Mouse (Mus musculus): ENCODE measurements at regions not wholly inside any gene's neighbourhood (a gene's known extent, or its start where the extent isn't known, plus 50 kb on each side); places are given as distances from the start of the nearest gene placed in this dataset.

GRCm38 (mm10) chr13:71350787-71351186 lies 509.2 kb upstream of the Adamts16 start:
- CTCF ChIA-PET: interaction anchor here (0.8 to 1.4 kb wide), 3 partner anchors 9 to 21 kb away, joined by 3 to 4 read pairs (median 3); no protein-coding TSS in a partner anchor
- H3K27me3 ChIP-seq: no peaks in the 10 kb centered on the region
- TF ChIP-seq CTCF (IDR thresholded peaks at IDR 0.05): no peak
- POLR2A ChIA-PET: interaction anchor here (1.0 to 1.8 kb wide), 2 partner anchors 12 to 13 kb away, joined by 3 read pairs; no protein-coding TSS in a partner anchor
- ATAC-seq: no peak
- DNase-seq (ENCODE audit: low read depth, low spot score): no peak
- in situ Hi-C loops (cut with MboI; ENCODE audit: low pct_unique_long_range_greater_than_20kb): no loop called here

- no peak for DNase-seq (ENCODE audit: low read depth, low spot score)
- ChIA-PET CTCF (interaction anchor here (1.1 to 2.0 kb wide), 5 partner anchors 9 to 37 kb away, joined by 3 to 5 read pairs (median 3); no protein-coding TSS in a partner anchor), POLR2A (interaction anchor here (1.2 kb wide), 1 partner anchor 10 kb away, joined by 5 read pairs; no protein-coding TSS in a partner anchor)
- no peak for TF ChIP-seq CTCF (IDR thresholded peaks at IDR 0.05)
- H3K27me3 ChIP-seq: no peaks in the 10 kb centered on the region
- in situ Hi-C loops (cut with MboI; ENCODE audit: low pct_unique_long_range_greater_than_20kb): no loop called here
- no peak for ATAC-seq
These were observed 501.3 kb upstream of the Adamts16 start for GRCm38 (mm10) chr13:71342921-71343320.

GRCm38 (mm10) chr13:71338700-71339099 lies 497.1 kb upstream of the Adamts16 start:
- CTCF ChIA-PET: interaction anchor here (1.0 to 1.5 kb wide), 3 partner anchors 12 to 19 kb away, joined by 3 to 4 read pairs (median 3); no protein-coding TSS in a partner anchor
- ATAC-seq (no peak), DNase-seq (ENCODE audit: low read depth, low spot score) (no peak)
- POLR2A ChIA-PET: interaction anchor here (0.8 kb wide), 1 partner anchor 12 kb away, joined by 3 read pairs; no protein-coding TSS in a partner anchor
- in situ Hi-C loops (cut with MboI; ENCODE audit: low pct_unique_long_range_greater_than_20kb): no loop called here
- TF ChIP-seq CTCF (IDR thresholded peaks at IDR 0.05): no peak
- H3K27me3 ChIP-seq: no peaks in the 10 kb centered on the region

- in situ Hi-C loops (cut with MboI; ENCODE audit: low pct_unique_long_range_greater_than_20kb): no loop called here
- ChIA-PET POLR2A (no interaction called here), CTCF (interaction anchor here (1.4 kb wide), 1 partner anchor 55 kb away, joined by 3 read pairs; no protein-coding TSS in a partner anchor)
- no peak for TF ChIP-seq CTCF (IDR thresholded peaks at IDR 0.05)
- no peaks in the 10 kb centered on the region for H3K27me3 ChIP-seq
- DNase-seq (ENCODE audit: low read depth, low spot score) (no peak), ATAC-seq (no peak)
These were observed 493.3 kb upstream of the Adamts16 start for GRCm38 (mm10) chr13:71334925-71335324.

- ATAC-seq (no peak), DNase-seq (ENCODE audit: low read depth, low spot score) (no peak)
- ChIA-PET POLR2A (no interaction called here), CTCF (no interaction called here)
- TF ChIP-seq CTCF (IDR thresholded peaks at IDR 0.05): no peak
- in situ Hi-C loops (cut with MboI; ENCODE audit: low pct_unique_long_range_greater_than_20kb): no loop called here
- no peaks in the 10 kb centered on the region for H3K27me3 ChIP-seq
These were observed 491.5 kb upstream of the Adamts16 start for GRCm38 (mm10) chr13:71333146-71333545.

GRCm38 (mm10) chr13:71330321-71330720 lies 488.7 kb upstream of the Adamts16 start:
- DNase-seq (ENCODE audit: low read depth, low spot score) (no peak), ATAC-seq (no peak)
- CTCF ChIA-PET: interaction anchor here (0.9 to 1.3 kb wide), 2 partner anchors 21 to 55 kb away, joined by 3 read pairs; no protein-coding TSS in a partner anchor
- in situ Hi-C loops (cut with MboI; ENCODE audit: low pct_unique_long_range_greater_than_20kb): no loop called here
- POLR2A ChIA-PET: no interaction called here
- H3K27me3 ChIP-seq: no peaks in the 10 kb centered on the region
- TF ChIP-seq CTCF (IDR thresholded peaks at IDR 0.05): no peak

- ChIA-PET POLR2A (no interaction called here), CTCF (interaction anchor here (1.0 to 1.2 kb wide), 2 partner anchors 41 kb away, joined by 3 to 4 read pairs; no protein-coding TSS in a partner anchor)
- ATAC-seq (no peak), DNase-seq (ENCODE audit: low read depth, low spot score) (no peak)
- no peaks in the 10 kb centered on the region for H3K27me3 ChIP-seq
- TF ChIP-seq CTCF (IDR thresholded peaks at IDR 0.05): no peak
- in situ Hi-C loops (cut with MboI; ENCODE audit: low pct_unique_long_range_greater_than_20kb): no loop called here
These were observed 486.5 kb upstream of the Adamts16 start for GRCm38 (mm10) chr13:71327802-71328753.

- DNase-seq (ENCODE audit: low read depth, low spot score) (no peak), ATAC-seq (no peak)
- no peak for TF ChIP-seq CTCF (IDR thresholded peaks at IDR 0.05)
- POLR2A ChIA-PET: no interaction called here
- CTCF ChIA-PET: interaction anchor here (1.1 kb wide), 1 partner anchor 15 kb away, joined by 5 read pairs; no protein-coding TSS in a partner anchor
- no peaks in the 10 kb centered on the region for H3K27me3 ChIP-seq
- in situ Hi-C loops (cut with MboI; ENCODE audit: low pct_unique_long_range_greater_than_20kb): no loop called here
These were observed 478.9 kb upstream of the Adamts16 start for GRCm38 (mm10) chr13:71320489-71320888.

GRCm38 (mm10) chr13:71303956-71304355 lies 462.3 kb upstream of the Adamts16 start:
- CTCF ChIA-PET: interaction anchor here (1.0 kb wide), 1 partner anchor 22 kb away, joined by 3 read pairs; no protein-coding TSS in a partner anchor
- in situ Hi-C loops (cut with MboI; ENCODE audit: low pct_unique_long_range_greater_than_20kb): no loop called here
- no peak for TF ChIP-seq CTCF (IDR thresholded peaks at IDR 0.05)

GRCm38 (mm10) chr13:71275991-71276390 lies 434.4 kb upstream of the Adamts16 start:
- H3K27me3 ChIP-seq: no peaks in the 10 kb centered on the region
- ATAC-seq: no peak
- in situ Hi-C loops (cut with MboI; ENCODE audit: low pct_unique_long_range_greater_than_20kb): no loop called here
- ChIA-PET POLR2A (no interaction called here), CTCF (no interaction called here)
- no peak for TF ChIP-seq CTCF (IDR thresholded peaks at IDR 0.05)
- DNase-seq (ENCODE audit: low read depth, low spot score): no peak

More at GRCm38 (mm10) chr13:71303956-71304355, 462.3 kb upstream of the Adamts16 start:
- DNase-seq (ENCODE audit: low read depth, low spot score) (no peak), ATAC-seq (no peak)
- POLR2A ChIA-PET: no interaction called here
- H3K27me3 ChIP-seq: no peaks in the 10 kb centered on the region

Data from Patski (cell line).